Mouse (Mus musculus) heart, postnatal 14 days (tissue): ENCODE data around the gene Cotl1. TPM values are rescaled to one million over a fixed set of nuclear protein-coding genes. Genes with fewer than 3 reads are reported as not detected.

Source experiments
- DNase-seq, 2 experiments: peaks; one replicate each; pipeline ENCODE4 v3.0.0; 2021 to 2022
- intact Hi-C: fragments of 180-260 bp; cut with DNase I; formaldehyde crosslinking; loops from one replicate; pipeline ENCODE4 v1.15.1; 2025
- total RNA-seq, 2 experiments: library from RNA; stranded (reverse); gene quantifications; 2 replicates each; pipeline ENCODE4 v1.2.3; 2021

Gene Cotl1
- total RNA-seq, 2 experiments from 2014 or later, result 26.1 to 29.3 TPM

- no peak for DNase-seq
- intact Hi-C loops, result no loop called here
These were observed 17.1 kb downstream of the Cotl1 start for GRCm38 (mm10) chr8:119823278-119823677.

GRCm38 (mm10) chr8:119821691-119822090, 18.7 kb downstream of the Cotl1 start:
- no peak for DNase-seq
- intact Hi-C loops, result no loop called here

- DNase-seq, result no peak
- intact Hi-C loops, result no loop called here
These were observed 20.4 kb downstream of the Cotl1 start for GRCm38 (mm10) chr8:119819976-119820375.

GRCm38 (mm10) chr8:119819316-119819715, 21.0 kb downstream of the Cotl1 start:
- intact Hi-C loops, result no loop called here
- no peak for DNase-seq

GRCm38 (mm10) chr8:119817446-119817845, 22.9 kb downstream of the Cotl1 start:
- intact Hi-C loops, result no loop called here
- DNase-seq, result no peak

- DNase-seq, result no peak
- intact Hi-C loops, result no loop called here
These were observed 24.1 kb downstream of the Cotl1 start for GRCm38 (mm10) chr8:119816219-119816618.

GRCm38 (mm10) chr8:119812650-119813431, 27.5 kb downstream of the Cotl1 start:
- intact Hi-C loops, result no loop called here
- DNase-seq, result no peak

GRCm38 (mm10) chr8:119811925-119812324, 28.4 kb downstream of the Cotl1 start:
- intact Hi-C loops, result no loop called here
- DNase-seq, result no peak

- intact Hi-C loops, result no loop called here
- DNase-seq, result no peak
These were observed 29.3 kb downstream of the Cotl1 start for GRCm38 (mm10) chr8:119810953-119811499.

GRCm38 (mm10) chr8:119810127-119810868, 30.0 kb downstream of the Cotl1 start:
- no peak for DNase-seq
- intact Hi-C loops, result no loop called here

- intact Hi-C loops, result no loop called here
- no peak for DNase-seq
These were observed 30.7 kb downstream of the Cotl1 start for GRCm38 (mm10) chr8:119809620-119810019.

GRCm38 (mm10) chr8:119807687-119808086, 32.7 kb downstream of the Cotl1 start:
- DNase-seq, result no peak
- intact Hi-C loops, result no loop called here

- intact Hi-C loops, result no loop called here
- DNase-seq, result no peak
These were observed 33.7 kb downstream of the Cotl1 start for GRCm38 (mm10) chr8:119806422-119807263.

- DNase-seq, result no peak
- intact Hi-C loops, result no loop called here
These were observed 35.1 kb downstream of the Cotl1 start for GRCm38 (mm10) chr8:119805275-119805674.

GRCm38 (mm10) chr8:119802592-119802991, 37.8 kb downstream of the Cotl1 start:
- no peak for DNase-seq
- intact Hi-C loops, result no loop called here

- intact Hi-C loops, result no loop called here
These were observed 39.2 kb downstream of the Cotl1 start for GRCm38 (mm10) chr8:119801168-119801567.

GRCm38 (mm10) chr8:119798965-119799264, 41.4 kb downstream of the Cotl1 start:
- intact Hi-C loops, result loop anchor here (2.0 kb wide), 1 partner anchor 26 kb away; no protein-coding TSS in a partner anchor
- no peak for DNase-seq

More at GRCm38 (mm10) chr8:119801168-119801567, 39.2 kb downstream of the Cotl1 start:
- DNase-seq, result no peak

- intact Hi-C loops, result loop anchor here (2.0 kb wide), 1 partner anchor 26 kb away; no protein-coding TSS in a partner anchor
- peak; percentile 43 to 65 for DNase-seq
These were observed 42.0 kb downstream of the Cotl1 start for GRCm38 (mm10) chr8:119798170-119798964.

- DNase-seq, result no peak
- intact Hi-C loops, result no loop called here
These were observed 44.7 kb downstream of the Cotl1 start for GRCm38 (mm10) chr8:119795651-119796050.

GRCm38 (mm10) chr8:119794689-119795088, 45.7 kb downstream of the Cotl1 start:
- intact Hi-C loops, result no loop called here

More at GRCm38 (mm10) chr8:119794689-119795088, 45.7 kb downstream of the Cotl1 start:
- DNase-seq, result no peak
